ENCODE assay signal across 8 mouse cellular contexts in genomic region chr2:128544421-128545137, GRCm38 (mm10). TPM values are rescaled to one million over a fixed set of nuclear protein-coding genes. Genes with fewer than 3 reads are reported as not detected.
DNase-seq lines count a peak whose midpoint lies in the region; ATAC-seq and TF ChIP-seq lines count a peak whose summit lies in the region.
"Had no signal": no experiment of that assay in that cellular context is flagged by ENCODE, and none has a peak within 500 bp of the region (broad histone marks: within the 10 kb centered on the region; RNA-seq: fewer than 3 reads in every experiment).

No protein-coding gene starts in this region.

- intact Hi-C loops in left cerebral cortex, adult 2 months (cut with DNase I), result no loop called here
- intact Hi-C loops in left cerebral cortex, postnatal 36 days (cut with DNase I), result no loop called here

- no peak overlapping the region for H3K9ac ChIP-seq in lung, postnatal 0 days (replicated peaks; ENCODE audit: low read depth)
- H3K9ac ChIP-seq in stomach, embryonic 14.5 days (replicated peaks; ENCODE audit: low read depth, low read length), result no peak overlapping the region

- peak; percentile 56 for TF ChIP-seq CTCF in left cerebral cortex, adult 2 months (IDR thresholded peaks at IDR 0.05)
- TF ChIP-seq CTCF in lung, postnatal 0 days (IDR thresholded peaks at IDR 0.05), result peak; percentile 80

- no peaks in the 10 kb centered on the region for H3K36me3 ChIP-seq in lung, postnatal 0 days (ENCODE audit: insufficient read depth, low read length)
- H3K36me3 ChIP-seq in stomach, embryonic 14.5 days (ENCODE audit: control insufficient read depth, insufficient read depth, low read length), result no peaks in the 10 kb centered on the region

- WGBS in lung, postnatal 0 days, result 35% methylated on average over 5 of the region's 5 CpGs
- WGBS in stomach, embryonic 14.5 days, result 58% methylated on average over 5 of the region's 5 CpGs

- no peak overlapping the region for H3K4me2 ChIP-seq in lung, postnatal 0 days (replicated peaks; ENCODE audit: low read depth, low read length)
- H3K4me2 ChIP-seq in stomach, embryonic 14.5 days (replicated peaks; ENCODE audit: low read depth, low read length), result no peak overlapping the region

- no peak overlapping the region for H3K27ac ChIP-seq in left cerebral cortex, adult 2 months
- H3K27ac ChIP-seq in lung, postnatal 0 days (ENCODE audit: low read length), result peak overlapping the region; percentile 34
- peak overlapping the region; percentile 76; the same call in 1 of the 2 replicates for H3K27ac ChIP-seq in stomach, embryonic 14.5 days (ENCODE audit: low read length)

- H3K4me1 ChIP-seq in lung, postnatal 0 days (ENCODE audit: insufficient read depth, low read depth, low read length), result peaks cover 6% of the 10 kb centered on the region; the same call in 1 of the 2 replicates
- peaks cover 38% of the 10 kb centered on the region for H3K4me1 ChIP-seq in stomach, embryonic 14.5 days (ENCODE audit: control insufficient read depth, insufficient read depth, low read length)

- DNase-seq in left cerebral cortex, adult 2 months (ENCODE audit: extremely low spot score in 1 of 2, low spot score in 2 of 2), result no peak
- DNase-seq in left cerebral cortex, postnatal 36 days (ENCODE audit: low spot score in 2 of 2), result no peak
- DNase-seq in MEL-GATA-1-ER (ENCODE audit: extremely low read depth, low read depth), result peak; percentile 28
- DNase-seq in c-Kit-negative CD71-positive TER-119-positive erythroid progenitor cells, embryonic 14.5 days (ENCODE audit: low read depth, low spot score), result peak; percentile 6
- DNase-seq in gastrocnemius, postnatal 25 days, result peak; percentile 16
- DNase-seq in lung, postnatal 0 days (ENCODE audit: low spot score), result peak; percentile 81

- H3K27me3 ChIP-seq in lung, postnatal 0 days (replicated peaks; ENCODE audit: insufficient read depth, low read length), result no peaks in the 10 kb centered on the region
- no peaks in the 10 kb centered on the region for H3K27me3 ChIP-seq in stomach, embryonic 14.5 days (ENCODE audit: control insufficient read depth, insufficient read depth, low read length)

- peak; percentile 83 for TF ChIP-seq EP300 in lung, postnatal 0 days (IDR thresholded peaks at IDR 0.05)

- H3K9me3 ChIP-seq in lung, postnatal 0 days (ENCODE audit: low read length), result no peaks in the 10 kb centered on the region
- no peaks in the 10 kb centered on the region for H3K9me3 ChIP-seq in stomach, embryonic 14.5 days (ENCODE audit: control insufficient read depth, low read depth, low read length)

- ATAC-seq in lung, postnatal 0 days, result peak; percentile 84
- no peak for ATAC-seq in stomach, embryonic 14.5 days (ENCODE audit: insufficient number of reproducible peaks, insufficient read depth, low FRiP score, low read depth)

- no peak overlapping the region for H3K4me3 ChIP-seq in left cerebral cortex, adult 2 months
- no peak overlapping the region for H3K4me3 ChIP-seq in lung, postnatal 0 days (ENCODE audit: low read depth, low read length)
- H3K4me3 ChIP-seq in stomach, embryonic 14.5 days (ENCODE audit: low read depth, low read length), result no peak overlapping the region

RNA-seq across cellular contexts. Expression of gene Spdye4c, which starts 46.4 kb away (rescaled TPM):
- total RNA-seq in left cerebral cortex, adult 2 months (2021), result not detected
- not detected for total RNA-seq in left cerebral cortex, postnatal 36 days (2021)
- total RNA-seq in gastrocnemius, postnatal 25 days (2021), result not detected
- polyA plus RNA-seq in lung, postnatal 0 days (2015; fragmentation: Nextera tagmentation; extraction: Ambion mirVana), result not detected in 2 replicates
- not detected in 2 replicates for polyA plus RNA-seq in stomach, embryonic 14.5 days (2014; fragmentation: Nextera tagmentation; extraction: Ambion mirVana)
- total RNA-seq: layer of hippocampus, adult 18-20 months had no signal

Comparison
In these comparisons a context has a peak if more than half of its experiments do, and no peak if none do; other contexts are left out.
1. DNase-seq: peak in MEL-GATA-1-ER (single experiment), c-Kit-negative CD71-positive TER-119-positive erythroid progenitor cells, embryonic 14.5 days (single experiment), gastrocnemius, postnatal 25 days (single experiment) and lung, postnatal 0 days (single experiment); none in left cerebral cortex, adult 2 months (0 of 2) and left cerebral cortex, postnatal 36 days (0 of 2).